Mouse (Mus musculus) neural tube, embryonic 15.5 days (tissue): ENCODE results near the gene Tmbim4. TPM values are rescaled to one million over a fixed set of nuclear protein-coding genes. Genes with fewer than 3 reads are reported as not detected.

Experiments
- ATAC-seq: fragments of 200-750 bp; cut with Nextera tagmentation; 2 replicates; pipeline ENCODE4 v1.8.0; 2017; ENCODE audit warnings: mild to moderate bottlenecking, moderate TSS enrichment, moderate library complexity; ENCODE audit not compliant: low FRiP score
- H3K27ac ChIP-seq: fragments of 300-500 bp; sonication (generic); replicated peaks from 2 replicates; pipeline ENCODE4 v1.5.1; 2015; ENCODE audit warnings: mild to moderate bottlenecking, inconsistent platforms
- H3K27me3 ChIP-seq: fragments of 300-500 bp; sonication (generic); replicated peaks from 2 replicates; pipeline ENCODE4 v1.6.1; 2015; ENCODE audit warnings: inconsistent platforms
- H3K36me3 ChIP-seq: fragments of 300-500 bp; sonication (generic); 2 replicates; pipeline ENCODE4 v1.6.1; 2015; ENCODE audit warnings: inconsistent platforms
- H3K4me1 ChIP-seq: fragments of 300-500 bp; sonication (generic); 2 replicates; pipeline ENCODE4 v1.6.1; 2015; ENCODE audit warnings: inconsistent platforms
- H3K4me2 ChIP-seq: fragments of 300-500 bp; sonication (generic); 2 replicates; pipeline ENCODE4 v1.6.1; 2015; ENCODE audit warnings: inconsistent platforms, mild to moderate bottlenecking, moderate library complexity
- H3K4me3 ChIP-seq: fragments of 300-500 bp; sonication (generic); replicated peaks from 2 replicates; pipeline ENCODE4 v1.5.1; 2015; ENCODE audit warnings: mild to moderate bottlenecking, inconsistent platforms
- H3K9ac ChIP-seq: fragments of 300-500 bp; sonication (generic); replicated peaks from 2 replicates; pipeline ENCODE4 v1.6.1; 2015; ENCODE audit warnings: mild to moderate bottlenecking, inconsistent platforms
- H3K9me3 ChIP-seq: fragments of 300-500 bp; sonication (generic); replicated peaks from 2 replicates; pipeline ENCODE4 v1.6.1; 2016; ENCODE audit warnings: inconsistent platforms
- WGBS: fragments of 180-500 bp; shearing (Covaris S2); methylation state at CpG from one replicate; pipeline ENCODE4 v1.1.7; 2015; ENCODE audit warnings: mixed read lengths; 5-methylcytosine and 5-hydroxymethylcytosine counted together
- polyA plus RNA-seq: library from polyadenylated mRNA; unstranded; fragments of >200 nt; fragmentation: Nextera tagmentation; extraction: Ambion mirVana; gene quantifications from 2 replicates; pipeline ENCODE4 v1.2.1, GENCODE M21; 2015

Tmbim4 gene
- polyA plus RNA-seq, 1 experiment from 2014 or later, result 114 TPM

DNA sequence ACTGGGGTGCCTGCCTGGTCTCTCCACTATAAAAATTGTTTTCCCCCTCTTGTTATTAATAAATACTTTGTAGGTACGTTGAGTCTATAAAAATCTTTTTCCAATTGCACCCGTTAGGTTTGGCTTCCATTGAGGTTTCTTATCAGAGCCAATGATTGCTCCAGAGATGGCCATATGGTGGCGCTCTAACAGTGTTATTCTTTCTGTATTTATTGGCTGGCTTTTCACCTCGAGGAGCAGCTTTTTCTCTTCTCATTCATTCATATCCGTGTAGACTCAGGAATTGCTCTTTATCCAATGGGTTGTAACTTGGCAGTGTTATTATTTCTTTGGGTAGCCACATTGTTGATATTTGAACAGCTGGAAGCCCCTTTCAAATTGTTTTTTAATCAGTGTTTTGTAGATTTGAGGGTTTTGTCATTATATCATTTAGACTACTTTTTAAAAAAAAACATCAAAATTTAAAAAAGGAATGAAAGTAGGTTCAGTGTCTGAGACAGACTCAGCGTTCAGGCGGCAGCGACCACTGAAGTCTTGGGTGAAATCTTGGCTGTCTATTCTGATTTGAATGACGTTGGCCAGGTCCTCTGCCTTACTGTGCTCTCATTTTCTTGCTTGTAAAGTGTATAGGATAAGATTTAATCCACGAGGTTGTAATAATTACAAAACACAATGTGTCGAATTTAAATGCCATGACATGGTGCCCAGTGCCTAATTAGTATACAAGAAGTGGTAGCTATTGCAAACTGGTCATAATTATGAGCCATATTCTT lies 49.7 kb downstream of the Tmbim4 start:
- Histone ChIP-seq H3K9ac (no peak overlapping the region), H3K36me3 (no peaks in the 10 kb centered on the region), H3K4me3 (no peak overlapping the region), H3K27ac (no peak overlapping the region), H3K4me1 (peaks cover 2% of the 10 kb centered on the region; the same call in 1 of the 2 replicates), H3K9me3 (no peaks in the 10 kb centered on the region), H3K27me3 (no peaks in the 10 kb centered on the region; the same call in 1 of the 2 replicates), H3K4me2 (no peak overlapping the region)
- 62% methylated on average over 11 of the region's 11 CpGs for WGBS
- no peak for ATAC-seq

DNA sequence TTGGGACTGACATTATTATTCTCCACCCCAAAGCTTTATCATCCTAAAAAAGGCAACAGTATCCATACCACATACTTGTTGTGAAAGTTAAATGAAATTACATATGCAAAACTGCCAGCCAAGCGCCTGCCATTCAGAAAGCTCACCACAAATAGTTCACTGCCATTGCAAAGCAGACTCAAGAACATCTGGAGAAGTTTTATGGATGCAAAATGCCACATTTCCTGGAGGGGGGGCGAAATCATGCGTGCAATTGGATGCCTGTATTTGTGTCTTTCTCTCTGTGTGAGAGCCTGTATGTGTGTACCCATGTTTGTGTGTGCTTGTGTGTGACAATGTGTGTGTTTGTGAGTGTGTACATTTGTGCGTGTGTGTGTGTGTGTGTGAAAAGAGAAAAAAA lies 50.4 kb downstream of the Tmbim4 start:
- Histone ChIP-seq H3K36me3 (no peaks in the 10 kb centered on the region), H3K4me3 (no peak overlapping the region), H3K27ac (no peak overlapping the region), H3K9me3 (no peaks in the 10 kb centered on the region), H3K9ac (no peak overlapping the region), H3K4me1 (peaks cover 2% of the 10 kb centered on the region; the same call in 1 of the 2 replicates), H3K27me3 (no peaks in the 10 kb centered on the region; the same call in 1 of the 2 replicates), H3K4me2 (no peak overlapping the region)
- 87% methylated on average over 4 of the region's 4 CpGs for WGBS
- no peak for ATAC-seq

DNA sequence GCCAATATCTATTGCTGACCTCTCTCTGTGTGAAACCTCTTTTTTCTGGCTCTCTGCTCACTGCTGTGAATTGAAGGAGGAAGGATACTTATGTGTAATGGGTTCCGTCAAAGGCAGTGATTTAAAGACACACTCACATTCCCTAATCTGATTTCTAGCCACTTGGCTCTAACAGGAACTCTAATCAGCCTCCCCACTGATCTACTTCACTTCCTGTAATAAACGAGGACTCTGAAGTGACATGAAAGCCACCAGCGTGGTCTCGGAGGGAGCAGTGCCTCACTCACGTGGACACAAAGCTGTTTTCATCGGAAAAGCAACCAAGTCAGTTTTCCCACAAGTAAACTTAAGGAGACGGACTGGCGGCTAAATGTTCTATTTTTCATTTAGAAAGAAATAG lies 51.4 kb downstream of the Tmbim4 start:
- H3K27ac ChIP-seq, result no peak overlapping the region
- ATAC-seq, result no peak
- WGBS, result 26% methylated on average over 8 of the region's 8 CpGs
- H3K4me2 ChIP-seq, result peak overlapping the region; percentile 20; the same call in 1 of the 2 replicates
- H3K4me3 ChIP-seq, result no peak overlapping the region
- H3K27me3 ChIP-seq, result no peaks in the 10 kb centered on the region; the same call in 1 of the 2 replicates
- no peaks in the 10 kb centered on the region for H3K9me3 ChIP-seq
- H3K36me3 ChIP-seq, result no peaks in the 10 kb centered on the region
- no peaks in the 10 kb centered on the region for H3K4me1 ChIP-seq
- no peak overlapping the region for H3K9ac ChIP-seq

DNA sequence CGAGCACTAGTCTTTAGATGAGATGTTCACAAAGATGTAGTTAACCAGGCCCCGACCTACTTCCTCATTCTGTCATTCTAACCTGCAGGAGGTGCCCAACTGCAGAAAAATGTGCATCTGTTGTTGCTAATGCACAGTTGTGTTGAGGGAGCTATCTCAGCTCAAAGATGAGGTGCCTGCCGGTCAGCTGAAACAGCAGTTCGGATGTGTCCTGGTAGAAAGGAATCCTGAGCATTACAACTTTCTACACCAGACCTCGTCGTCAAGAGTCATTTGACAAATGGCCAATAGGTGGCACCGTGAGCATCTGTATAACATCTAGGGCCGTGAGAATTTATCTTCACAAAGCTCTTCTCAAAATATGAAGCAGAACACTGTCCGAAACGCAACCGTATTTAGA lies 55.8 kb downstream of the Tmbim4 start:
- ATAC-seq, result no peak
- Histone ChIP-seq H3K4me1 (no peaks in the 10 kb centered on the region), H3K4me3 (no peak overlapping the region), H3K27me3 (no peaks in the 10 kb centered on the region), H3K9ac (no peak overlapping the region), H3K9me3 (no peaks in the 10 kb centered on the region), H3K27ac (no peak overlapping the region), H3K4me2 (no peak overlapping the region), H3K36me3 (no peaks in the 10 kb centered on the region)
- WGBS, result 28% methylated on average over 11 of the region's 11 CpGs

DNA sequence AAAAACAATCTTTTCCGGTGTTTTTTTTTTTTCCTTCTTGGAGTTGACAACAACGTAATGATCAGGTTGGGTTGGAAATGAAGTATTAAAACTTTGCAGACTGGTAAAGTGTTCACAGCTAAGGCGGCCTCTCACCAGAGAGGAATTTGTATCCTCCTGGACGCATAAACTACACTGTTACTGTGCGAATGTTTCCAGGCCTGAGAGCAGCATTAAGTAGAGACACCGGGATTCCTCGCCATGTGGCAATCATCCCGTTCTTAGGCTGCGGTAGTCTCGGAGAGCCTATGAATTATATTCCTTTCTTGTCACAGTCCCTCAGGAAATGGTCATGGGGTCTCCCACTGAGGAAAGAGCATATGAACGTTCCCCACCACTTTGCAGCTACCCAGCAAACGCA lies 66.4 kb downstream of the Tmbim4 start:
- WGBS, result 63% methylated on average over 12 of the region's 12 CpGs
- Histone ChIP-seq H3K27ac (no peak overlapping the region), H3K9ac (no peak overlapping the region), H3K36me3 (no peaks in the 10 kb centered on the region), H3K27me3 (no peaks in the 10 kb centered on the region), H3K4me3 (no peak overlapping the region), H3K4me1 (peaks cover 13% of the 10 kb centered on the region), H3K9me3 (no peaks in the 10 kb centered on the region), H3K4me2 (no peak overlapping the region)
- no peak for ATAC-seq

DNA sequence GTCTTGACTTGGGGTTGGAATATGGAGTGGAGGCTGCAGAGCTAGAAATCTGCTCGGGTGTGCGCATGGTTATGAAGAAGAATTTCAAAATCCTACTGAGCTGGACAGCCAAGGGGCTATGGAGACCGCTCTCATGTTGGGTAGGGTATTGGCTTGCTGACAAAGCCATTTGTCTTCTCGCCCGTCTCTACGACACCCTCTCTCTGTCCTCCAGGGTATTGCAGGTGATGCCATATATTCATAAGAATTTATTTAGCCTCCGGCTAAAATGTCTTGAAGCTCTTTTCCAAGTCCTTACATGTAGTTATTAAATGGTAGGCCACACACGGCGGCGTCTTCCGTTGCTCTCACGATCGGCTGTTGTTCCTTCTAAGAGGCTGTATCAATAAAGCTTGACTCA lies 68.6 kb downstream of the Tmbim4 start:
- Histone ChIP-seq H3K4me2 (no peak overlapping the region), H3K27ac (no peak overlapping the region), H3K9me3 (no peaks in the 10 kb centered on the region), H3K9ac (no peak overlapping the region), H3K27me3 (no peaks in the 10 kb centered on the region), H3K4me3 (no peak overlapping the region), H3K4me1 (peaks cover 14% of the 10 kb centered on the region), H3K36me3 (no peaks in the 10 kb centered on the region)
- 97% methylated on average over 13 of the region's 13 CpGs for WGBS
- ATAC-seq, result no peak

DNA sequence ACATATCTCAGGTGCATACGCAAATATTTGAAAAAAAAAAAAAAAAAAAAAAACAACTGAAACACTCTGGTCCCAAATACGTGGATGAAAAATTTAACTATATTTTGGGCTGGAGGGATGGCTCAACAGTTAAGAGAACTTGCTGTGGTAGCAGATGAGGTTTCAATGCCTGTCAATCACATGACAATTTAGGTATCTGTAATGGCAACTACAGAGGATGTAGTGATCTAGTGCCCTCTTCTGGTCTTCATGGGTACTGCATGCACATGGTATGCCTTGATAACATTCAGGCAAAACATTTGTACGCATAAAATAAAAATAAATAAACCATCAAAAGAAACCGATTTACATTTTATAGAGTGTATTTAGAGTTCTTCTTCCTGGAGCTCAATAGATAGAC lies 69.4 kb downstream of the Tmbim4 start:
- no peak for ATAC-seq
- 76% methylated on average over 4 of the region's 4 CpGs for WGBS
- peaks cover 14% of the 10 kb centered on the region for H3K4me1 ChIP-seq
- H3K4me3 ChIP-seq, result no peak overlapping the region
- no peaks in the 10 kb centered on the region for H3K9me3 ChIP-seq
- H3K36me3 ChIP-seq, result no peaks in the 10 kb centered on the region
- H3K9ac ChIP-seq, result no peak overlapping the region
- no peaks in the 10 kb centered on the region for H3K27me3 ChIP-seq
- no peak overlapping the region for H3K27ac ChIP-seq
- H3K4me2 ChIP-seq, result no peak overlapping the region

DNA sequence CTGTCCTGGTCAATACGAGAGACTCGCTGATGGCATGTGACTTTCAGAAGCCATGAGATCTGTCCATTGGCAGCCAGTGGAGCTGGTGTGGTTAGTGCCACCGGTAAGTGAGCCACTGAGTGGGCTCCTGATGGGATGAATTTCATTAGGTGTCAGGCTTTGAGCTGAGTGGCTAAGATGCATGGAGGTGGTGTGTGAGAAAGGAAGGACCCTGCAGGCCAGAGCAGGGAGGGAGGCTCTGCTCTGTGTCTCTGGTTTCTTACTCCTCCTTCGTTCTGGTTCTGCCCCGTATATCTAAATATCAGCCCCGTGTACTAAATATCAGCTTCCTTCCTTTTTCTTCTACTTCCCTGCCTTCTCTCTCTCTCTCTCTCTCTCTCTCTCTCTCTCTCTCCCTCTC lies 69.9 kb downstream of the Tmbim4 start:
- ATAC-seq, result no peak
- Histone ChIP-seq H3K4me1 (peaks cover 14% of the 10 kb centered on the region), H3K27me3 (no peaks in the 10 kb centered on the region), H3K36me3 (no peaks in the 10 kb centered on the region), H3K4me2 (peak overlapping the region; percentile 56), H3K9ac (no peak overlapping the region), H3K9me3 (no peaks in the 10 kb centered on the region), H3K4me3 (no peak overlapping the region), H3K27ac (no peak overlapping the region)
- 77% methylated on average over 6 of the region's 6 CpGs for WGBS

DNA sequence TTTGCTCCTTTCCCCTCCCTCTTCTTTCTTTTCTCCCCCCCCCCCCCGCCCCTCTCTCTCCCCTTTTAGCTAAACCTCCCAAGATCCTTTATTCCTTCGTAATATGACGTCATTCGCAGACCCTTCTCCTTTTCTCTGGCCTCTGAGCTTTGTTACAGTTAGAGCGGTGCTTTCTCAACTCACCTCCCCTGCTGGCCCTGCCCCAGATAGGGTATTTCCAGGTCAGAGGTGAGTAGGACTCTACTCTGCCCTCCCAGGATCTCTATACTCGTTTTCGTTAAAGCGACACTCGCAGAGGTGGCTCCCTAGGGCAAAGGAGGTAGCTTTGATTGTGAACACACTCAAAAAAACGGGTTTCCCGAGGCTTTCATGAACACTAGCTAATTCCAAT lies 70.5 kb downstream of the Tmbim4 start:
- Histone ChIP-seq H3K9ac (peak overlapping the region; percentile 30), H3K4me3 (peak overlapping the region; percentile 30), H3K27ac (no peak overlapping the region; the same call in 1 of the 2 replicates), H3K4me2 (peak overlapping the region; percentile 56), H3K4me1 (peaks cover 14% of the 10 kb centered on the region), H3K27me3 (no peaks in the 10 kb centered on the region), H3K9me3 (no peaks in the 10 kb centered on the region), H3K36me3 (no peaks in the 10 kb centered on the region)
- WGBS, result 19% methylated on average over 10 of the region's 11 CpGs
- ATAC-seq, result no peak

DNA sequence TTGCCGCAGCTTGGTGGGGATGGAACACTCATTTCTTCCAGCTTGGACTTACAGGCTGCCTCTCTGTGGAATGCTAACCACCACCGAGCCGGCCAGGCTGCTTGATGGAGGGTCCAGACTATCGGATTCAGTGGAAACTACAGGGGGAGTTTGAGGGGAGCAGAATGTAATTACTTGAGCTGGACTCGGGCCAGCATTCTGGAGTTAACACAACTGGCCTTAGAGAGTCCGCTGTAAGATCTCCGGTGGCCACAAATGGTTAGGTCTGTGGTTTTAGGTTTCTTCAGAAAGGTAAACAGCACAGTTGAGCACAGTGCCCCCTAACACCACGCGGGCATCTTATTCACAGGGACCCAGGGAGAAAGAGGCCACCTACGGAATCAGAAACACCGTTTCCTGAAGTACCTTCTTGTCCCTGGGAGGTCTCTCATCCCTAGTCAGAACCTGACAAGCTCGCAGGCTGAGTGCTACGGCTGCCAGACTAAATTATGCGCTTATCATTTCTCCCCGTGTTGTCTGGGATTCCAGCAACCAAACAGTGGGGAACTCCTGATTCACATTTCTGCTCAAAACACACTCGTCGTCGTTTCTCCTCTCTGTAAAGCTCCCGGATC lies 71.0 kb downstream of the Tmbim4 start:
- WGBS, result 13% methylated on average over 19 of the region's 19 CpGs

DNA sequence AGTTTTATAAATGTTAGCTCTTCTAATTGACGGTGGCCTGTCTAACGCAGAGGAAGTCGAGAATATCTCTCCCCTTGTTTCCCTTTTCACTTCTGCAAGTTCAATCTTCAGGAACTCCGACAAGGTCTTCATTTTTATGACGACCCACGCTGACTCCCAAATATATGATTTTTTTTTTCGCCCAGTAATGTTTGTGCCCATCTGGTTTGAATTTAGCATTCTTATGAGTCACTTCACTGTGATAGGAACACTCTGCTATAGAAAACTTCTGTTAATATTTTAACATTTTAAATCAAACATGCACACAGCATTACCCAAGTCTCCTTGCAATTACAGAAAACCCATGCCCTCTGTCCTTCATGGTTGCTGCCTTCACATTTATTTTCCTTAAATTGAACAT lies 71.9 kb downstream of the Tmbim4 start:
- ATAC-seq, result no peak
- no peaks in the 10 kb centered on the region for H3K9me3 ChIP-seq
- H3K4me3 ChIP-seq, result no peak overlapping the region
- WGBS, result 88% methylated on average over 7 of the region's 7 CpGs
- H3K4me1 ChIP-seq, result peaks cover 14% of the 10 kb centered on the region
- H3K36me3 ChIP-seq, result no peaks in the 10 kb centered on the region
- no peaks in the 10 kb centered on the region for H3K27me3 ChIP-seq
- H3K27ac ChIP-seq, result no peak overlapping the region
- no peak overlapping the region for H3K4me2 ChIP-seq
- no peak overlapping the region for H3K9ac ChIP-seq

More for the DNA sequence above, 71.0 kb downstream of the Tmbim4 start:
- peaks cover 14% of the 10 kb centered on the region for H3K4me1 ChIP-seq
- no peak overlapping the region; the same call in 1 of the 2 replicates for H3K27ac ChIP-seq
- no peaks in the 10 kb centered on the region for H3K9me3 ChIP-seq
- ATAC-seq, result no peak; the same call in 1 of the 2 replicates
- peak overlapping the region; percentile 56 for H3K4me2 ChIP-seq
- H3K9ac ChIP-seq, result peak overlapping the region; percentile 30
- no peaks in the 10 kb centered on the region for H3K36me3 ChIP-seq
- peak overlapping the region; percentile 30 for H3K4me3 ChIP-seq
- H3K27me3 ChIP-seq, result no peaks in the 10 kb centered on the region
